Mouse (Mus musculus): ENCODE data around the gene Zfp36l1.

Gene Zfp36l1

DNA sequence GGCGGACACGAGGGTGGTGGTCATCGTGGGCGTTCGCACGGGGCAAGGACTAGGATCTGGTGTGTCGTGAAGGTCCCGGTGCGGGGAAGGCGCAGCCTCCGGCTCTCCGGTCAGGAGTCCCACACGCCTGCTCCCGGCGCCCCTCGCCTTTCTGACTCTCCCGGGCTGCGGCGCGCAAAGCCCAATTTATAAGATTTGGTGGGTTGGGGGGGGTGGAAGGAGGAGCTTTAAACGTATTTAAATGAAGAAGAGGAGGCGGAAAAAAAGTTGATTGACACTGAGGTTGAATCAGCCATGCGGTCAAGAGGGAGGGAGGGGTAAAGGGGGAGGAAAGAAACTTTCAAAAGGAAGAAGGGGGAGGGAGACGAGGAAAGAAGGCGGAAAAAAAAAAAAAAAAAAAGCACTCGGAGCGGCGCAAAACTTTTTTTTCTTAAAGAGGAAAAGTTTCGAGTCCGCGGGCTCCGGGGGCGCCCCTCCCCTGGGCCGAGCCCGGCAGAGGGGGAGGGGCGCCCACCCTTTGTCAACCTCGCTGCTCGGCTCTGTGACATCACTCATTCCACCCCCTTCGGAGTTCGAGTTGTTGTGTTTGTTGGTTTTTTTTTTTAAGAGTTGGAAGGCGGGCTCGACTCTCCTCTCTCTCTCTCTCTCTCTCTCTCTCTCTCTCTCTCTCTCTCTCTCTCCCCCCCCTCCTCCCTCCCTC is at the start of gene Zfp36l1:
Gene Zfp36l1 (minus strand): TSS at position 162 of the 700 bp plus-strand sequence.
- DNase-seq (ENCODE audit: low spot score) = peak; percentile 79

GRCm38 (mm10) chr12:80162448-80162847 is 49.6 kb upstream of the Zfp36l1 start:
- no peak for DNase-seq (ENCODE audit: low spot score)

DNA sequence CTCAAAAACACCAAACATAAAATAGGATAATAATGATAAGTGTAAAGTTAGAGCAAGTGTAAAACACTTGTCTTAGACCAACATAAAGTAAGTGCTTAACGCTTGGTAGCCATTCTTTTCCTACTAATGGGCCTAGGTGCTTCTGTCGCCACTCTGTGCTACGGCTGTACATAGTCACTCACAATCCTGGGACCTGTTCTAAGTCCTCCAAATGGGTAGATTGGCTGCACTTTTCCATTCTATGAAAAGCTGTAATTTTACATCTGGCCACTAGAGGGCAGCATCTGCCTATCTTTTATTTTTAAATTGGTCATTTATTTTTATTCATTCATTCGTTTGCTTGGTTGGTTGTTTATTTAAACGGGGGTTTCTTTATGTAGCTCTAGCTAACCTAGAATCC is 44.9 kb upstream of the Zfp36l1 start:
- DNase-seq (ENCODE audit: low spot score) = no peak

GRCm38 (mm10) chr12:80153687-80154326 is 41.0 kb upstream of the Zfp36l1 start:
- no peak for DNase-seq (ENCODE audit: low spot score)

DNA sequence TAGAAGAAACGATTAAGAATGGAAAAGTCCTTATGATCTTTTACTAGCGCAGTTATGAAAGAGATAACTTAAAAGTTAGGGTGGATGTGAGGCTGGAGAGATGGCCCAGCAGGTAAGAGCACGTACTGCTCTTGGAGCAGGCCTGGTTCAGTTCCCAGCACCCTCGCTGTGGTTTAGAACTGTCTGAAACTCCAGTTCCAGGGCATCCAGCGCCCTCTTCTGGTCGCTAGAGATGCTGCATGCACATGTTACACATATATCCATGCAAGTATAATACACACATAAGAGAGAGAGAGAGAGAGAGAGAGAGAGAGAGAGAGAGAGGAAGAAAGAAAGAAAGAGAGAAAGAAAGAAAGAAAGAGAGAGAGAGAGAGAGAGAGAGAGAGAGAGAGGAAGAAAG is 40.3 kb upstream of the Zfp36l1 start:
- no peak for DNase-seq (ENCODE audit: low spot score)

DNA sequence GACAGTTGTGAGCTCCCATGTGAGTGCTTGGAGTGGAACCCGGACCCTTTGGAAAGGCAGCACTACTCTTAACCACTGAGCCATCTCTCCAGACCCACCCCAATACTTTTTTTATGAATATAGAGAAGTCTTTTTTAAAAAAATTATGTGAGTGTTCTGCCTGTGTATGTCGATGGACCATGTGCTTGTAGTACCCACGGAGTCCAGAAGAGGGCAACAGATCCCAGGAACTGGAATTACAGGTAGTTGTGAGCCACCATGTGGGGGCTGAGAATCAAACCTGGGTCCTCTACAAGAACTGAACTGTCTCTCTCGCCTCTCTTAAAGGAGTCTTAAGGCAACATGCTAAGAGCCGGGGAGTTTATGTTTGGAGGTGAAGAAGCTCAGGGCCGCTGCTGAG is 39.0 kb upstream of the Zfp36l1 start:
- DNase-seq (ENCODE audit: low spot score) = no peak

DNA sequence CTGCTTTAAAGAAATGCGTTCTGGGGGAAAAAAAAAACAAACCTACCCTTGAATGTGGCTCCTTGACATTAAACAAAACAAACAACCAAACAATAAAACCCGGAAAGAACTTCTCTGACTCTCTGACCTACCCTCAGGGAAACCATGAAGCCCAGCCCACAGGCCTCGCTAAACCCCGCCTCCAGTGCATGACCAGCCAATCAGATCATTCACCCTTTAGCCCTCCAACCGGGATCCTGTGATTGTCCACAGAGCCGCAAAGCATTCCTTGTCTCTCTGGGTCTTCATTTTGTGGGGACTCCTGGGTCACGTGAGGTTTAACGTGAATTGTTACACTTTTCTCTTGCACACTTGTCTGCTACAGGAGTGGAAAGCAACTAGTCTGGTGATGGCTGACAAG is 37.8 kb upstream of the Zfp36l1 start:
- DNase-seq (ENCODE audit: low spot score) = no peak

GRCm38 (mm10) chr12:80147563-80148214 is 34.9 kb upstream of the Zfp36l1 start:
- no peak for DNase-seq (ENCODE audit: low spot score)

DNA sequence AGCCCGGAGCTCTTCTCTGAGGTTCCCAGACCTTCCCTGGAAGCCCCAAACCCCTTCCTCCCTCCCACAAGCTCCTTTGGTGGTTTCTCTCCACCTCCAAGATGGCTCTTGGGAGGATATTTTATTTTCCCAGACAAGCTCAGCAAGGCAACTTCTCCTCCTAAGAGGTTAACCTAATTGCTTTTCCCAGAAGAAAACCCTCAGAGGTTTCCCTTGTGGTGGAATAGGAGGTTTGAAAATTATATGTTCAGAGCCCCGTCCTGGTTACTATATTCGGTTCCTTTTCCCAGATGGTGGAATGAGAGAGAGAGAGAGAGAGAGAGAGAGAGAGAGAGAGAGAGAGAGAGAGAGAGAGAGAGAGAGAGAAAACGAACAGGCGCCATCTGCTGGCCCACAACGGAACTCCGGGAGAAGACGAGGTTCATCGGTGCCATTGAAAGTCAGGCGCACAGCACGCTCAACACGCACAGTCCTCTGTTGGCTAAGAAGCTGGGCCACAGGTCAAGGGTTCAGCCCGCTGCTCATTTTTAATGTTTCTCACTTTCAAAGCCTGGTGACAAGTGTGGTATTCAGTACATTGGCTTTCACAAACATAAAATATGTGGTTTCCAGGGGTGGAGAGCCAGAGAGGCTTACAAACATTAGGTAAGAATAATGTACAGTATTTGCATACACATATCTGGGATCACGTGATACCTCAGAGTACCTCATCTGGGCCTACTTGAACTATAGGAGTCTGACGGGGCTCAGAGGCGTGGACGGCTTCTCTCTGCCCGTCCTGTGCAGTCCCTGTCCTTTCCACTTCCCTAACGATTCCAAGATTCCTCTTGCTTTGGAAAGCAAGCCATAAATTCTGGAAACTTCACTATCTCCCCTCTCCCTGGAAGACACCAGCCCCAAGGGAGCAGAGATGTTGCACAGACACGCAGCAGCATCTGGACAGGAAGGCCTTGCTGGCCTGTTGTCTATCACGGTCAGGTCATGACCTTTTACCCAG is 33.7 kb upstream of the Zfp36l1 start:
- DNase-seq (ENCODE audit: low spot score) = no peak

DNA sequence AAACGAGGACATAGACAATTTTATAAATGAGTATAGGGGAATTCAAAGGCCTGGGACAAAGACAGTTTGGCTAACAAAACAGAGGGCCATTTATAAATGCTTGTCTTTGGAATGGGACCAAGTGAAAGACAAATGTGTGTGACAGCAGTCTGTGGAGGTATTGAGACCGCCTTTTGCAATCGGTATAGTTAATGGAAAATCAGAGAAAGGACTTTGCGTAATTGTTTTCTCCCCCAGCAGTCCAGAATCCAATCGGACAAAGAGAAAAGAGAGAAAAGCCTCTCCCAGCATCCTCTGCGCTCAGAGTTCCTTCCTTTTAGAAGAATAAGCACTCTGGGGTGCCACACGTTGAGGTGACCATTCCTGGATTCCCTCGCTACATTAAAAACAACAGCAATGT is 32.6 kb upstream of the Zfp36l1 start:
- DNase-seq (ENCODE audit: low spot score) = no peak

DNA sequence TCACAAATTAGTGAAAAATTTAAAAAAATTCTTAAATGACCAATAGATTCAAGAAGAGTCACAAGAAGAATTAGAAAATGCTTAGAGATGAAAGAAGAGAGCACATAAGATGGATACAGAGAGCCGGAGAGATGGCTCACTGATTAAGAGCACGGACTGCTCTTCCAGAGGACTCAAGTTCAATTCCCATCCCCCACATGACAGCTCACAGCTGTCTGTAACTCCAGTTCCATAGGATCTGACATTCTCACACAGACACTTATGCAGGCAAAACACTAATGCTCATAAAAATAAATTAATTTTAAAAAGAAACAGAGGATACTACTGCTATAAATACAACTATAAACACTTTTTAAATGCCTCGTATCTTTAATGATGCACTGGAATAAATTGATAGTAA is 32.0 kb upstream of the Zfp36l1 start:
- no peak for DNase-seq (ENCODE audit: low spot score)

DNA sequence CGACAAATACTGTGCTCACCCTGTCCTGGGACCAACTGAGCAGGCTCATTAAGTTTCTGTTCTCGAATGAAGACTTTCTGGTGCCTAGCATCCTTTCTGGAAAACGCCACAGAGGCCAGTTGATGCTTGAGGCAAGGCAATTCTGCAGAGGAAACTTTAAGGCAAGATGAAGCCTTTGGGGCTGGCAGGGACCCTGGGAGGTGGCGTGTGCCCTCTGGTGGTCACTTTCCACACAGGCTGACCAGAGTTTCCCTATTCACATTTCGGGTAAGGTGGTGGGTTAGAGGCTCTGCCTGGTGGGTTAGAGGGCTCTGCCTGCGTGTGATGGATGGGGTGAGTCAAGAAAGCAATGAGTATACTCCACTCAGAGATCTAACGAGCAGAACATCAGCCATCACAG is 28.7 kb upstream of the Zfp36l1 start:
- no peak for DNase-seq (ENCODE audit: low spot score)

GRCm38 (mm10) chr12:80141011-80141410 is 28.2 kb upstream of the Zfp36l1 start:
- no peak for DNase-seq (ENCODE audit: low spot score)

DNA sequence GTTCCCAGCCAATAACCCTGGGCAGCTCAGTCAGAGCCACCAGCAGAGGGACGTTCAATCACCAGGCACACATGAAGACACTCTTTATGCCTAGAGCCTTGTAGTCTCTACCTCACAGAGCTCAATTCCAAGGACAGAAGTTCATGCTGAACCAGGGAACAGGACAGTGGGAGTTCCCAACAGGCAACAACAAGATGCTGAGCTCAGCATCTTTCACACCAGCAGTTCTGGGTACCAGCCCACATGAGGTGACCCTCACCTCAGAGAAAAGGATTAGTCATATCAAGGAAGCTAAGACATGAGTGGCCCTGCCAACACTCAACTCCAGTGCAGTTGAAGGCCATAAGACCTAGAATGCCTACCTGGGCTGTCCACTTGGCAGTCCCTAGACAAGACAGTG is 24.9 kb upstream of the Zfp36l1 start:
- DNase-seq (ENCODE audit: low spot score) = no peak

- DNase-seq (ENCODE audit: low spot score) = no peak
These were observed 24.4 kb upstream of the Zfp36l1 start for GRCm38 (mm10) chr12:80137246-80137645.

GRCm38 (mm10) chr12:80136264-80136930 is 23.6 kb upstream of the Zfp36l1 start:
- DNase-seq (ENCODE audit: low spot score) = no peak

DNA sequence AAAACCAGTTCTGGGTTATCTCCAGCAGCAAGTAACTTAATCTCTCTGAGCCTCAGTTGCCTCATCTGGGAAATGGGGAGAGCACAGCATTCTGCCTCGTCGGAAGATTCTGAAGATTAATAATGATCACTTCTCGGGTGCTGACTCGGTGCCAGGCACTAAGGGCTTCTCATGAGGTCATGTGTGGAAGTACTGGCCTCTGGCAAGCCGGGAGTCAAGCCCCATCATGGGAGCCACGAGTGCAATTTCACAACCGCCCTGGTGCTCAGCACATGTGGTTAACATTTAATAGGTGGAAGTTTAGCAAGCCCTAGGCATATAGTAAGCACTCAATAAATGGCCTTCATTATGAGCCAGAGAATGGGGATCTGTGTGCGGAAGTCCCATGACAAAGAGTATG is 22.4 kb upstream of the Zfp36l1 start:
- no peak for DNase-seq (ENCODE audit: low spot score)

- DNase-seq (ENCODE audit: low spot score) = no peak
These were observed 20.3 kb upstream of the Zfp36l1 start for GRCm38 (mm10) chr12:80133011-80133545.

DNA sequence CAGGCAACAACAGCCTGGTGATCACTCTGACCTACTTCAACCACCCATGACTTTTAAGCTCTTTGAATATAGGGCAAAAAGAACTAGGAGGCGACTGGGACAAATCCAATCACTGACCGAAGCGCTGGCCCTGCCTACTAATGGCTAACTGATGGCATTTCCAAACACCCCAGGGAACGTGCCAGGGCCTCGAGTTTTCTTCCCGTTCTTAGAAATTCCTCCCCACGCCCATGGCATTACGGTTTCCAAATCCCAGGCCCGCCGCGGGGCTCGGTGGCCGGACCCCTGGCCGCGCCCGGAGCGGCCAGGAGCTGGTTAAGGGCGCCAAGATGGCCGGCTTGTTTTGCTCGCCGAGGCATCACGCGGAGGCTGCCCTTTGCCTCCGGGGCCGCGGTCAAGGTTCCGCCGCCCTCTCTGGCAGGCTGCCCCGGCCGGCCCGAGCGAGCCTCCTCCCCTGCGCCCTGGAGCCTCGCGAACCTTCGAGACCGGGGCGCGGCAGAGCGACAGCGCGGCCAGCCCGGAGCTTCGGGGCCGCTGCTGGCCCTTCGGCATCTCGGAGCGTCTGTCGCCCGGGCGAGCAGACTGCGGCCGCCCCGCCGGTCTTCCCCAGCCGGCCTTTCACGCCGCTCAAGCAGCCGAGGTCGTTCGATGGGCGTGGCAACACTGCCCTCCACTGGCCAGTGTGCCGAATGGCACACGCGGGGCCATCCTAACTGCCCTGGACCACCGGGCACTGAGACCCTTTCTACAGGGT is 19.6 kb upstream of the Zfp36l1 start:
- DNase-seq (ENCODE audit: low spot score) = no peak
